ENCODE assay signal across 31 mouse cellular contexts in the genomic region with DNA sequence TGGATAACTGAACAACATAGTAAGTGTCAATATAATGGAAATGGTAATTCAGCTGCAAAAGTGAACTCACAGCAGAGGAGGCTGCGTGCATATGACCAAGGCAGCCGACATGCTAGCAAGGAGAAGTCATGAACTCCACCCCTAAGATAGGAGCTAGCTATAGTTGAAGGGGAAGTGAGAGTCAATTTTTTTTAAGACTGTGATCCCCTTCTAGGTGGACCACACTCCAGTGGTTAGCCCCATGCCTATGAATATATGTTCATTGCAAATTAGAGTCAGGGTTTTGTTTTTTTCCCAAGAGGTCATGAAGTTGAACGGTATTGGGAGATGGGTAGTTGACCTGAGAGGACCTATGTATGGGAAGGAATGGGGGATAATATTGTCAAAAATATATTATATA.
"Had no signal": no experiment of that assay in that cellular context is flagged by ENCODE, and none has a peak within 500 bp of the region (broad histone marks: within the 10 kb centered on the region; RNA-seq: fewer than 3 reads in every experiment).

No protein-coding gene starts in this region.

- H3K4me2 ChIP-seq: heart, embryonic 11.5 days; heart, embryonic 12.5 days; heart, embryonic 13.5 days; heart, embryonic 15.5 days; hindbrain, embryonic 12.5 days; hindbrain, embryonic 13.5 days; hindbrain, embryonic 14.5 days; hindbrain, embryonic 15.5 days; intestine, embryonic 15.5 days; kidney, embryonic 15.5 days had no signal

- DNase-seq: heart, postnatal 10 days; heart, postnatal 14 days; heart, postnatal 36 days; heart, postnatal 4 days; kidney, adult 11 months; kidney, adult 18-20 months; kidney, adult 2 months; kidney, adult 8-10 months; kidney, adult 9 months; kidney, postnatal 10 days; kidney, postnatal 14 days; kidney, postnatal 25 days; kidney, postnatal 36 days; kidney, postnatal 4 days; layer of hippocampus, adult 9-11 months; layer of hippocampus, postnatal 36 days had no signal

- H3K36me3 ChIP-seq: heart, embryonic 10.5 days; heart, embryonic 12.5 days; heart, embryonic 13.5 days; heart, embryonic 15.5 days; hindbrain, embryonic 10.5 days; hindbrain, embryonic 12.5 days; hindbrain, embryonic 13.5 days; hindbrain, embryonic 15.5 days; intestine, embryonic 15.5 days; kidney, embryonic 15.5 days had no signal

- H3K4me1 ChIP-seq: heart, embryonic 10.5 days; heart, embryonic 12.5 days; heart, embryonic 13.5 days; heart, embryonic 15.5 days; hindbrain, embryonic 10.5 days; hindbrain, embryonic 12.5 days; hindbrain, embryonic 13.5 days; hindbrain, embryonic 15.5 days; intestine, embryonic 15.5 days; kidney, embryonic 15.5 days had no signal

- H3K9ac ChIP-seq: heart, embryonic 12.5 days; heart, embryonic 13.5 days; heart, embryonic 15.5 days; hindbrain, embryonic 12.5 days; hindbrain, embryonic 13.5 days; hindbrain, embryonic 14.5 days; hindbrain, embryonic 15.5 days; intestine, embryonic 15.5 days; kidney, embryonic 15.5 days had no signal

- H3K27ac ChIP-seq: heart, embryonic 10.5 days; heart, embryonic 13.5 days; heart, embryonic 15.5 days; hindbrain, embryonic 10.5 days; hindbrain, embryonic 12.5 days; hindbrain, embryonic 13.5 days; hindbrain, embryonic 14.5 days; hindbrain, embryonic 15.5 days; hindbrain, postnatal 0 days; intestine, embryonic 15.5 days; kidney, embryonic 15.5 days; kidney, postnatal 0 days; layer of hippocampus, adult 2 months had no signal

- H3K4me3 ChIP-seq: heart, embryonic 10.5 days; heart, embryonic 12.5 days; heart, embryonic 13.5 days; heart, embryonic 15.5 days; hindbrain, embryonic 10.5 days; hindbrain, embryonic 12.5 days; hindbrain, embryonic 13.5 days; hindbrain, embryonic 15.5 days; intestine, embryonic 15.5 days; kidney, embryonic 15.5 days; layer of hippocampus, adult 2 months had no signal

- H3K27me3 ChIP-seq: heart, embryonic 12.5 days; heart, embryonic 13.5 days; heart, embryonic 15.5 days; hindbrain, embryonic 12.5 days; hindbrain, embryonic 13.5 days; hindbrain, embryonic 15.5 days; intestine, embryonic 15.5 days; kidney, embryonic 15.5 days had no signal

- H3K9me3 ChIP-seq: heart, embryonic 10.5 days; heart, embryonic 12.5 days; heart, embryonic 13.5 days; heart, embryonic 15.5 days; hindbrain, embryonic 10.5 days; hindbrain, embryonic 12.5 days; hindbrain, embryonic 13.5 days; hindbrain, embryonic 15.5 days; intestine, embryonic 15.5 days; kidney, embryonic 15.5 days had no signal
